Mouse (Mus musculus) limb, embryonic 15.5 days (tissue): ENCODE results near the gene Ror1. TPM values are rescaled to one million over a fixed set of nuclear protein-coding genes. Genes with fewer than 3 reads are reported as not detected.

Source experiments
- ATAC-seq: fragments of 200-750 bp; cut with Nextera tagmentation; 2 replicates; pipeline ENCODE4 v1.8.0; 2017; ENCODE audit warnings: low read depth, moderate TSS enrichment; ENCODE audit not compliant: insufficient number of reproducible peaks, low FRiP score, low TSS enrichment
- H3K27ac ChIP-seq: fragments of 300-500 bp; sonication (generic); 2 replicates; pipeline ENCODE4 v1.5.1; 2015; ENCODE audit warnings: moderate library complexity, mild to moderate bottlenecking, inconsistent platforms
- H3K27me3 ChIP-seq: fragments of 300-500 bp; sonication (generic); 2 replicates; pipeline ENCODE4 v1.6.1; 2015; ENCODE audit warnings: inconsistent platforms
- H3K36me3 ChIP-seq: fragments of 300-500 bp; sonication (generic); 2 replicates; pipeline ENCODE4 v1.6.1; 2015; ENCODE audit warnings: inconsistent platforms
- H3K4me1 ChIP-seq: fragments of 300-500 bp; sonication (generic); 2 replicates; pipeline ENCODE4 v1.6.1; 2015; ENCODE audit warnings: inconsistent platforms
- H3K4me2 ChIP-seq: fragments of 300-500 bp; sonication (generic); 2 replicates; pipeline ENCODE4 v1.6.1; 2015; ENCODE audit warnings: mild to moderate bottlenecking, inconsistent platforms
- H3K4me3 ChIP-seq: fragments of 300-500 bp; sonication (generic); 2 replicates; pipeline ENCODE4 v1.5.1; 2015; ENCODE audit warnings: mild to moderate bottlenecking, inconsistent platforms
- H3K9ac ChIP-seq: fragments of 300-500 bp; sonication (generic); 2 replicates; pipeline ENCODE4 v1.6.1; 2015; ENCODE audit warnings: inconsistent platforms
- H3K9me3 ChIP-seq: fragments of 300-500 bp; sonication (generic); 2 replicates; pipeline ENCODE4 v1.6.1; 2016; ENCODE audit warnings: inconsistent platforms
- WGBS: fragments of 180-500 bp; shearing (Covaris S2); methylation state at CpG from one replicate; pipeline ENCODE4 v1.1.7; 2015; 5-methylcytosine and 5-hydroxymethylcytosine counted together
- polyA plus RNA-seq: library from polyadenylated mRNA; unstranded; fragments of >200 nt; fragmentation: Nextera tagmentation; extraction: Ambion mirVana; gene quantifications from 2 replicates; pipeline ENCODE4 v1.2.1, GENCODE M21; 2015

Ror1 gene
- polyA plus RNA-seq, result 8.1 and 9.5 TPM in 2 replicates

- Histone ChIP-seq H3K4me2 (peak within 1 kb of the TSS; percentile 86), H3K27ac (peak within 1 kb of the TSS; percentile 92), H3K4me3 (peak within 1 kb of the TSS; percentile 75), H3K4me1 (peaks cover 3% of the 10 kb centered on the region), H3K36me3 (no peaks in the 10 kb centered on the region), H3K9me3 (no peaks in the 10 kb centered on the region), H3K27me3 (peaks cover 20% of the 10 kb centered on the region), H3K9ac (peak within 1 kb of the TSS; percentile 85)
- WGBS, result under 1% methylated on average over 75 of the region's 76 CpGs
- peak; percentile 81 for ATAC-seq
Observed at GRCm38 (mm10) chr4:100095685-100096595, at the start of gene Ror1. Ror1 (plus strand) TSS chr4:100095791.

GRCm38 (mm10) chr4:100047066-100047465 is 48.5 kb upstream of the Ror1 start:
- H3K4me1 ChIP-seq, result peaks cover 32% of the 10 kb centered on the region
- ATAC-seq, result no peak
- 27% methylated on average over 6 of the region's 6 CpGs for WGBS
- no peaks in the 10 kb centered on the region for H3K36me3 ChIP-seq
- no peaks in the 10 kb centered on the region for H3K27me3 ChIP-seq
- H3K4me2 ChIP-seq, result no peak overlapping the region
- no peak overlapping the region for H3K9ac ChIP-seq
- H3K4me3 ChIP-seq, result no peak overlapping the region
- no peak overlapping the region for H3K27ac ChIP-seq
- no peaks in the 10 kb centered on the region for H3K9me3 ChIP-seq

DNA sequence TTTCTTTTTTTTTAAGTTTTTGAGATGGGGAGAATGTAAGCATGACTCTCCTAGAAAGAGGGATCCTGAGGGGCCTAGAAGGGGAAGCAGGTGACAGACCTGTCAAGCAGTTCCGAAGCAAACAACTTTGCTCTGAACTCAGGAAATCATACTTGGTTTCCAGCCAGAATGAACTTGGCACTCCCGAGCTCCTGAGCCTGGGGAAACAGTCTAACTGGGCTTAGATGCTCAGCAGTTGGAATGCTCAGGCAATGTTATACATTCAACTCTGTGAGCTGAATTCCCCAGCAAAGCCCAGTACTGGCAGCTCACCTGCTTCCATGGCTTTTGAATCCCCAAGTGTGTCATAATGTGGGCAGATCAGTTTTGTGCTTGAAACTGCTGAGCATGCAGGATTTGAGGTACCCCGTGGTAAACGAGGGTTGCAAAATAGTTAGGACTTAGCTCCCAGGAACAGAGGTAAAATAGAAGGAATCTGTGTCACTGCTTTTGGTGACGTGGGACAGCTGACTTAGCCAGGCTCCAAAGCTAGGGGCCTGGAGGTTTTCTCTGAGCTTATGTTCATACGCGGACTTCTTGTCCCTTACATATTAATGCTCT is 47.1 kb upstream of the Ror1 start:
- 35% methylated on average over 7 of the region's 7 CpGs for WGBS
- no peaks in the 10 kb centered on the region for H3K27me3 ChIP-seq
- peak overlapping the region; percentile 43; the same call in 1 of the 2 replicates for H3K27ac ChIP-seq
- H3K4me2 ChIP-seq, result no peak overlapping the region
- no peaks in the 10 kb centered on the region for H3K9me3 ChIP-seq
- H3K4me3 ChIP-seq, result no peak overlapping the region
- H3K4me1 ChIP-seq, result peaks cover 32% of the 10 kb centered on the region
- peak; percentile 52; the same call in 1 of the 2 replicates for ATAC-seq
- no peaks in the 10 kb centered on the region for H3K36me3 ChIP-seq
- H3K9ac ChIP-seq, result no peak overlapping the region

- no peak for ATAC-seq
- Histone ChIP-seq H3K27ac (no peak overlapping the region), H3K36me3 (no peaks in the 10 kb centered on the region)
Observed at GRCm38 (mm10) chr4:100051767-100052166, 43.8 kb upstream of the Ror1 start.

DNA sequence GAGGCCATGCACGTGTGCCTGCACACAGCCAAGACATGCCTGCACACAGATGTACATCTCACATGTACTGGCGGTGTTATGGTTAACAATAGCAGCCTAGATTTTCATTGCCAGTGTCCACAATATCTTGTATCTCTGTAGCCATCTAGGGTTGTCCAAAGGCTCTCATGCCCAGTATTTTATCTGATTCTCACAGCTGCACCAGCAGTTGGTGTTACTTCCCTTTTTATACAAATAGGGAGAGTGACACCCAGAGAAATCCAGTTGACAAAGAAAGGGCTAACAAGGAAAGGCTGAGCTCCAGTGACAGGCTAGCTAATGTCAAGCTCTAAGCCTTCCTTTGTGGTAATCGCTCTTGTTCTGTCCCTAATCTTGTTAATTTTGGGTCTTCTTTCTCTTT is 43.3 kb upstream of the Ror1 start:
- H3K36me3 ChIP-seq, result no peaks in the 10 kb centered on the region
- H3K27ac ChIP-seq, result no peak overlapping the region
- no peak for ATAC-seq
- H3K4me1 ChIP-seq, result peaks cover 31% of the 10 kb centered on the region
- no peaks in the 10 kb centered on the region for H3K9me3 ChIP-seq
- no peak overlapping the region for H3K9ac ChIP-seq
- H3K4me3 ChIP-seq, result no peak overlapping the region
- WGBS, result 74% methylated on average over 3 of the region's 3 CpGs
- H3K27me3 ChIP-seq, result no peaks in the 10 kb centered on the region
- H3K4me2 ChIP-seq, result no peak overlapping the region

More at GRCm38 (mm10) chr4:100051767-100052166, 43.8 kb upstream of the Ror1 start:
- Histone ChIP-seq H3K9ac (no peak overlapping the region), H3K4me3 (no peak overlapping the region), H3K4me2 (no peak overlapping the region), H3K27me3 (no peaks in the 10 kb centered on the region), H3K9me3 (no peaks in the 10 kb centered on the region), H3K4me1 (peaks cover 35% of the 10 kb centered on the region)

DNA sequence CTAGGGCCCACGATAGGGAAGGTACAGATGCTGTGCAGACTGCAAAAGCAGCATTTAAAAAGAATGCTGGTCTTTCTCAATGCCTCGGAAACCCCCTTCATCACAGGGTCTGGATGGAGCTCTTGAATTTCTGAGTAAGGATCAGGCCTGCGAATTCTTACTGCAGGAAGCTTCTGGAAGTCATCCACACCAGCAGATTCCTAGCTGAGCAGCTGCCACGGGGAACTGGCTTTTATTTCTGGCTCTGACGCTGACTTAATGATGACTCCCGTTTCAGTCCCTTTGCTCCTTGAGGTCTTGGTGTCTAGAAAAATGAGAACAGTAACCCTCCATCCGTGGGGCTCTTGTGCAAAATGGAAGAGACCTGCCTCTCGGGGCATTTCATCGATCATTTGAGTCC is 39.5 kb upstream of the Ror1 start:
- Histone ChIP-seq H3K4me2 (no peak overlapping the region), H3K4me3 (no peak overlapping the region), H3K9ac (no peak overlapping the region), H3K27ac (peak overlapping the region; percentile 38), H3K9me3 (no peaks in the 10 kb centered on the region), H3K4me1 (peaks cover 24% of the 10 kb centered on the region), H3K36me3 (no peaks in the 10 kb centered on the region), H3K27me3 (no peaks in the 10 kb centered on the region)
- 35% methylated on average over 9 of the region's 9 CpGs for WGBS
- ATAC-seq, result no peak

DNA sequence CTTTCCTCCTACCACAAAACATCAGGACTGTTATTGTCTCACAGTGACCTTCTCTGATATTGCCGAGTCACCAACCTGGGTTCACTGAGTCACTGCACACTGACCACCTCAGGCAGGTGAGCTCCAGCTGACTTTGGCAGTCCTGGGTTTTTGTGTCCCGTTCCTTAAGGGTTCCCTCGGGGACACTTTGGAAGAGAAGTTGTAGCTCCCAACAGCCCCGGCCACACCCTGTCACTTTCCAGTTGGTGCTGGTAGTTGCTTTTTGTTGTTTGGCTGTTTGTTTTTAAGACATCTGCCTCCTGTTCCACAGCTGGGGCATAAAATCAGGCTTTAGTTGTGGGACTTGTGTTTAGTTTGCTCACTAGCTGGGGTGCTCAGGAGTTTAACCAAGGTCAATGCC is 39.1 kb upstream of the Ror1 start:
- no peaks in the 10 kb centered on the region for H3K27me3 ChIP-seq
- no peaks in the 10 kb centered on the region for H3K36me3 ChIP-seq
- H3K4me3 ChIP-seq, result no peak overlapping the region
- WGBS, result 43% methylated on average over 4 of the region's 4 CpGs
- H3K9ac ChIP-seq, result no peak overlapping the region
- no peak overlapping the region for H3K4me2 ChIP-seq
- peak overlapping the region; percentile 38; the same call in 1 of the 2 replicates for H3K27ac ChIP-seq
- ATAC-seq, result no peak
- H3K4me1 ChIP-seq, result peaks cover 28% of the 10 kb centered on the region
- H3K9me3 ChIP-seq, result no peaks in the 10 kb centered on the region

- Histone ChIP-seq H3K27ac (no peak overlapping the region), H3K4me2 (no peak overlapping the region), H3K36me3 (no peaks in the 10 kb centered on the region), H3K9me3 (no peaks in the 10 kb centered on the region), H3K4me1 (peaks cover 33% of the 10 kb centered on the region), H3K27me3 (no peaks in the 10 kb centered on the region), H3K4me3 (no peak overlapping the region), H3K9ac (no peak overlapping the region)
- 82% methylated on average over 13 of the region's 13 CpGs for WGBS
- no peak for ATAC-seq
Observed at GRCm38 (mm10) chr4:100057381-100057780, 38.2 kb upstream of the Ror1 start.

- Histone ChIP-seq H3K4me3 (no peak overlapping the region), H3K36me3 (no peaks in the 10 kb centered on the region), H3K9ac (no peak overlapping the region), H3K27me3 (no peaks in the 10 kb centered on the region), H3K4me2 (no peak overlapping the region), H3K9me3 (no peaks in the 10 kb centered on the region), H3K27ac (no peak overlapping the region), H3K4me1 (peaks cover 33% of the 10 kb centered on the region)
- WGBS, result 95% methylated on average over 5 of the region's 5 CpGs
- no peak for ATAC-seq
Observed at GRCm38 (mm10) chr4:100058631-100059030, 37.0 kb upstream of the Ror1 start.

GRCm38 (mm10) chr4:100059811-100060210 is 35.8 kb upstream of the Ror1 start:
- Histone ChIP-seq H3K36me3 (no peaks in the 10 kb centered on the region), H3K9me3 (no peaks in the 10 kb centered on the region), H3K27ac (no peak overlapping the region), H3K4me1 (peaks cover 33% of the 10 kb centered on the region), H3K9ac (no peak overlapping the region), H3K27me3 (no peaks in the 10 kb centered on the region), H3K4me2 (no peak overlapping the region), H3K4me3 (no peak overlapping the region)
- no peak for ATAC-seq
- WGBS, result 11% methylated on average over 3 of the region's 3 CpGs

DNA sequence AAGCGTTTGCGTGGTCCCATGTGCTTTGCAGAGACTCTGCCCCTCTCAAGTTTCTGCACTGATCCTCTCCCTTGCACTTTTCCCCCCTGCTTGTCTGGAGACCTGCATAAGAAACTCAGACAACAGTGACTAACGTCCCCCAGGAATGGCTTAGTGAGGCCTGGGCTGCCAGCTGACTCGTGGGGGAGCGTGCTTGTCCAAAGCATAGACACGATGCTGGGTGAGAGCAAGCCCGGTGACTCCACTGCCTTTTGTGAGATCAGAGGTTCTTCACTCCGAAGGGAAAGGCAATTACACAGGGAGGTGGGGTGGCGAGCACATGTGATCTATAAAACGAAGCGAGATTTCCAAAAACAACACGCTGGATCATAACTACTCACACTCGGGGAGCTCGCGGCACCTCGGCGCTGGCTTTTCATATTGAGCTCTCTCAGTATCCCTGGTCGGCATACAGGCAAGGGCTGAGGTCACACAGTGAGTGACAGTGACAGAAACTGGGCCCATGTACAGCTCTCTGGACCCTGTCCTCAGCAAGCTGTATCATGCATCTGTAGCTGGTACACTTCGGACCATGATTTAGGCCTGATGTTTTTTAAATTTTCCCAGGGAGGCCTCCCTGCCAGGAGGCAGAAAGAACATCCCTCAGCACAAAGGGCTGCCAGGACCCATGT is 34.1 kb upstream of the Ror1 start:
- Histone ChIP-seq H3K4me3 (no peak overlapping the region), H3K27ac (peak overlapping the region; percentile 54), H3K4me1 (peaks cover 24% of the 10 kb centered on the region), H3K4me2 (peak overlapping the region; percentile 25; the same call in 1 of the 2 replicates), H3K9ac (no peak overlapping the region), H3K27me3 (no peaks in the 10 kb centered on the region), H3K36me3 (no peaks in the 10 kb centered on the region), H3K9me3 (no peaks in the 10 kb centered on the region)
- WGBS, result 27% methylated on average over 19 of the region's 19 CpGs
- no peak for ATAC-seq

DNA sequence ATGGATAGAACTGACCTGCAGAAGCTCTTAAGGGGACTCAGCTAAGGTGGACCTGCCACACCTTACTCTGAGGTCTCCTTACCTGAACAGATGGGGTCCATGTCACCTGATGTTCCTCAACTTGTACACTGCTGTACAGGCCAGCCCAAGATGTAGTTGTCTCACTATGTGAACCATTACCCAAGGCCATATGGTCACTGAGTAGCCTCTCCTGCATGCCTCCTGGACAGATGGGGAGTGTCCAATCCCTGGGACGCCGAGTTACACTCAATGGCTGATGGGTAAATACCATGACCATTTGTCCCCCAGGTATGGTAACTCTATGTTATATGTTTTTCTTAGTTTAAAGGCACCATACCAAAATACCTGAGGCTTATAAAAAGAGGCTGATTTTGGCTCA is 29.9 kb upstream of the Ror1 start:
- no peak for ATAC-seq
- Histone ChIP-seq H3K9me3 (no peaks in the 10 kb centered on the region), H3K36me3 (no peaks in the 10 kb centered on the region)

More for the DNA sequence above, 29.9 kb upstream of the Ror1 start:
- Histone ChIP-seq H3K9ac (no peak overlapping the region), H3K4me3 (no peak overlapping the region), H3K4me1 (peaks cover 21% of the 10 kb centered on the region), H3K4me2 (no peak overlapping the region), H3K27ac (no peak overlapping the region), H3K27me3 (no peaks in the 10 kb centered on the region)
- WGBS, result 74% methylated on average over 2 of the region's 2 CpGs
